Mouse (Mus musculus) cortical plate, adult 2 months (tissue): Measurements from ENCODE around the gene Gm21732. TPM values are rescaled to one million over a fixed set of nuclear protein-coding genes. Genes with fewer than 3 reads are reported as not detected.
"Not testable (repeated sequence)": the region's sequence is repeated elsewhere in the genome, so short reads cannot be mapped to it uniquely, and the experiment has no call there.

Source experiments
- H3K27ac ChIP-seq: fragments of 200-500 bp; 2 replicates; pipeline ENCODE4 v1.5.1; 2012; ENCODE audit warnings: low read length, control low read depth, inconsistent platforms; ENCODE audit not compliant: insufficient read depth
- H3K4me1 ChIP-seq: fragments of 200-500 bp; 2 replicates; pipeline ENCODE4 v1.6.1; 2011; ENCODE audit warnings: low read length; ENCODE audit not compliant: control insufficient read depth, insufficient read depth
- H3K4me3 ChIP-seq: fragments of 200-500 bp; 2 replicates; pipeline ENCODE4 v1.5.1; 2011; ENCODE audit warnings: mild to moderate bottlenecking, low read length, control low read depth; ENCODE audit not compliant: insufficient read depth
- polyA plus RNA-seq: library from polyadenylated mRNA; depleted of rRNA; stranded (reverse); fragments of >200 nt; gene quantifications from 2 replicates; pipeline ENCODE4 v1.2.3, GENCODE M21; 2012; rRNA removed

Gene Gm21732
- not detected in 2 replicates for polyA plus RNA-seq

DNA sequence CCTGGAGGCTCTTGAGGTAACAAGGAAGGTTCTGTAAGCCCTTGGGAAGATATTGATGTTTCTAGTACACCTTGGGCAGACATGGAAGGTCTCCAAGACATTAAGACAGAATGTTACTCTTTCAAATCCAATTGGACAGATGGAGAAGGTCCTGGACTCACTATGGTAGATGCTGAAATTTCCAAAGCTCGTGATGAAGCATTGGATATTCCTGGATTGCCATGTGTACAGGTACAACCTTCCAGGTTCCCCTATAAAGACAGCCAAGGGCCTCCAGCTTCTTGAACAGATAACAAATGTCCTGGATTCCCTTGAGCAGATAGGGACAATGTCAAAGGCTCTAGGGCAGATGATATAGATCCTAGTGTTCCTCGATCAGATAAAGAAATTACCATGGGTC is at the start of gene Gm21732:
Gene Gm21732 (minus strand): TSS at position 101 of the 400 bp plus-strand sequence.
- H3K4me3 ChIP-seq, H3K4me1 ChIP-seq, H3K27ac ChIP-seq: not testable (repeated sequence)

Other genes starting within 250 kb of the Gm21732 start
- not detected in 2 replicates for gene Gm20897, start 73.5 kb downstream of the Gm21732 start, polyA plus RNA-seq